Mouse (Mus musculus) brain, adult 2 months (tissue): ENCODE data around the gene Tgif2lx1.
"Not testable (repeated sequence)": the region's sequence is repeated elsewhere in the genome, so short reads cannot be mapped to it uniquely, and the experiment has no call there.

Experiments
- DNase-seq: peaks from one replicate; pipeline ENCODE4 v3.0.0; 2011; ENCODE audit warnings: low read depth, low spot score

The Tgif2lx1 gene

GRCm38 (mm10) chrX:118480637-118481036 is at the start of gene Tgif2lx1:
Gene Tgif2lx1 (minus strand): TSS chrX:118480737.
- DNase-seq: not testable (repeated sequence)
